Mouse (Mus musculus) testis, adult 2 months (tissue): ENCODE measurements at regions not wholly inside any gene's neighbourhood (a gene's known extent, or its start where the extent isn't known, plus 50 kb on each side); places are given as distances from the start of the nearest gene placed in this dataset.

Experiments
- H3K27ac ChIP-seq: fragments of 200-500 bp; 2 replicates; pipeline ENCODE4 v1.5.1; 2012; ENCODE audit warnings: low read depth, low read length; ENCODE audit not compliant: control insufficient read depth, insufficient read depth
- H3K27me3 ChIP-seq: fragments of 200-500 bp; 2 replicates; pipeline ENCODE4 v1.6.1; 2012; ENCODE audit warnings: mild to moderate bottlenecking, low read length, moderate library complexity; ENCODE audit not compliant: control insufficient read depth, insufficient read depth
- H3K36me3 ChIP-seq: fragments of 200-500 bp; 2 replicates; pipeline ENCODE4 v1.6.1; 2012; ENCODE audit warnings: mild to moderate bottlenecking, low read length; ENCODE audit not compliant: control insufficient read depth, insufficient read depth
- H3K4me1 ChIP-seq: fragments of 200-500 bp; 2 replicates; pipeline ENCODE4 v1.6.1; 2012; ENCODE audit warnings: low read length; ENCODE audit not compliant: control insufficient read depth, insufficient read depth
- H3K4me3 ChIP-seq: fragments of 200-500 bp; 2 replicates; pipeline ENCODE4 v1.5.1; 2012; ENCODE audit warnings: low read depth, mild to moderate bottlenecking, low read length, moderate library complexity, mixed read lengths; ENCODE audit not compliant: control insufficient read depth
- CTCF ChIP-seq: fragments of 200-500 bp; IDR thresholded peaks from 2 replicates; pipeline ENCODE4 v1.5.1; 2012; ENCODE audit warnings: low read depth, mild to moderate bottlenecking, inconsistent platforms, low read length, moderate library complexity; ENCODE audit not compliant: control insufficient read depth, insufficient read depth, insufficient replicate concordance
- POLR2A ChIP-seq: fragments of 200-500 bp; IDR thresholded peaks from 2 replicates; pipeline ENCODE4 v1.6.1; 2012; ENCODE audit warnings: low read depth, mild to moderate bottlenecking, inconsistent platforms, low read length, moderate library complexity; ENCODE audit not compliant: control insufficient read depth

GRCm38 (mm10) chr15:59188371-59188770 lies 299.3 kb downstream of the Gm49356 start:
- Histone ChIP-seq H3K27ac (no peak overlapping the region), H3K4me1 (no peaks in the 10 kb centered on the region; the same call in 1 of the 2 replicates), H3K36me3 (no peaks in the 10 kb centered on the region), H3K4me3 (no peak overlapping the region), H3K27me3 (no peaks in the 10 kb centered on the region)
- no peak for TF ChIP-seq CTCF
- TF ChIP-seq POLR2A, result no peak

GRCm38 (mm10) chr15:59190511-59190910 lies 301.4 kb downstream of the Gm49356 start:
- TF ChIP-seq CTCF (no peak), POLR2A (no peak)
- H3K4me3 ChIP-seq, result no peak overlapping the region
- H3K27me3 ChIP-seq, result no peaks in the 10 kb centered on the region
- peaks cover 6% of the 10 kb centered on the region for H3K4me1 ChIP-seq
- H3K36me3 ChIP-seq, result no peaks in the 10 kb centered on the region
- no peak overlapping the region for H3K27ac ChIP-seq

GRCm38 (mm10) chr15:59194421-59194820 lies 305.3 kb downstream of the Gm49356 start:
- Histone ChIP-seq H3K27me3 (no peaks in the 10 kb centered on the region), H3K4me3 (peak overlapping the region; percentile 29), H3K27ac (no peak overlapping the region), H3K4me1 (peaks cover 6% of the 10 kb centered on the region), H3K36me3 (no peaks in the 10 kb centered on the region)
- TF ChIP-seq CTCF (no peak), POLR2A (no peak)

GRCm38 (mm10) chr15:59196351-59196750 lies 307.3 kb downstream of the Gm49356 start:
- TF ChIP-seq CTCF, result no peak
- TF ChIP-seq POLR2A, result no peak
- peaks cover 6% of the 10 kb centered on the region for H3K4me1 ChIP-seq
- no peak overlapping the region for H3K4me3 ChIP-seq
- H3K27me3 ChIP-seq, result no peaks in the 10 kb centered on the region
- H3K36me3 ChIP-seq, result no peaks in the 10 kb centered on the region
- no peak overlapping the region for H3K27ac ChIP-seq

- TF ChIP-seq CTCF (no peak), POLR2A (no peak)
- Histone ChIP-seq H3K4me1 (peaks cover 6% of the 10 kb centered on the region), H3K27me3 (no peaks in the 10 kb centered on the region), H3K4me3 (no peak overlapping the region), H3K36me3 (no peaks in the 10 kb centered on the region), H3K27ac (peak overlapping the region; percentile 50)
These were observed 308.6 kb downstream of the Gm49356 start for GRCm38 (mm10) chr15:59197455-59198391.

GRCm38 (mm10) chr15:59201386-59201785 lies 312.3 kb downstream of the Gm49356 start:
- no peak overlapping the region for H3K27ac ChIP-seq
- no peaks in the 10 kb centered on the region for H3K27me3 ChIP-seq
- TF ChIP-seq CTCF, result no peak
- TF ChIP-seq POLR2A, result no peak
- no peak overlapping the region for H3K4me3 ChIP-seq
- no peaks in the 10 kb centered on the region for H3K36me3 ChIP-seq
- no peaks in the 10 kb centered on the region for H3K4me1 ChIP-seq

- Histone ChIP-seq H3K27me3 (no peaks in the 10 kb centered on the region), H3K4me1 (no peaks in the 10 kb centered on the region; the same call in 1 of the 2 replicates), H3K27ac (no peak overlapping the region), H3K36me3 (no peaks in the 10 kb centered on the region), H3K4me3 (no peak overlapping the region)
- TF ChIP-seq POLR2A (no peak), CTCF (no peak)
These were observed 313.0 kb downstream of the Gm49356 start for GRCm38 (mm10) chr15:59201894-59202670.
